Mouse (Mus musculus) lung, postnatal 0 days (tissue): ENCODE measurements at regions not wholly inside any gene's neighbourhood (a gene's known extent, or its start where the extent isn't known, plus 50 kb on each side); places are given as distances from the start of the nearest gene placed in this dataset.
A peak's percentile ranks its signal among the peaks of the same experiment; 100 is the strongest.

Source experiments
- ATAC-seq: fragments of 200-750 bp; cut with Nextera tagmentation; 2 replicates; pipeline ENCODE4 v1.8.0; 2017; ENCODE audit warnings: moderate library complexity
- DNase-seq: peaks from one replicate; pipeline ENCODE4 v3.0.0-alpha.2; 2016; ENCODE audit warnings: low spot score
- H3K27ac ChIP-seq: fragments of 300-500 bp; sonication (generic); 2 replicates; pipeline ENCODE4 v1.5.1; 2014; ENCODE audit warnings: antibody characterized with exemption, mild to moderate bottlenecking, low read length, mixed read lengths
- H3K27me3 ChIP-seq: fragments of 300-500 bp; sonication (generic); replicated peaks from 2 replicates; pipeline ENCODE4 v1.6.1; 2014; ENCODE audit warnings: low read length, mixed read lengths; ENCODE audit not compliant: insufficient read depth
- H3K36me3 ChIP-seq: fragments of 300-500 bp; sonication (generic); 2 replicates; pipeline ENCODE4 v1.6.1; 2014; ENCODE audit warnings: low read length, mixed read lengths; ENCODE audit not compliant: insufficient read depth
- H3K4me1 ChIP-seq: fragments of 300-500 bp; sonication (generic); 2 replicates; pipeline ENCODE4 v1.6.1; 2014; ENCODE audit warnings: antibody characterized with exemption, low read depth, low read length, mixed read lengths; ENCODE audit not compliant: insufficient read depth
- H3K4me2 ChIP-seq: fragments of 300-500 bp; sonication (generic); replicated peaks from 2 replicates; pipeline ENCODE4 v1.6.1; 2014; ENCODE audit warnings: low read depth, mild to moderate bottlenecking, low read length, moderate library complexity, mixed read lengths
- H3K4me3 ChIP-seq: fragments of 300-500 bp; sonication (generic); 2 replicates; pipeline ENCODE4 v1.5.1; 2014; ENCODE audit warnings: low read depth, low read length
- H3K9ac ChIP-seq: fragments of 300-500 bp; sonication (generic); replicated peaks from 2 replicates; pipeline ENCODE4 v1.6.1; 2014; ENCODE audit warnings: low read depth, mild to moderate bottlenecking
- H3K9me3 ChIP-seq: fragments of 300-500 bp; sonication (generic); 2 replicates; pipeline ENCODE4 v1.6.1; 2016; ENCODE audit warnings: low read length, mixed read lengths
- CTCF ChIP-seq: IDR thresholded peaks from 2 replicates; pipeline ENCODE4 v1.5.1; 2016; ENCODE audit warnings: antibody characterized with exemption, mild to moderate bottlenecking
- EP300 ChIP-seq: IDR thresholded peaks from 2 replicates; pipeline ENCODE4 v1.6.1; 2016; ENCODE audit warnings: antibody characterized with exemption, mild to moderate bottlenecking, control low read depth
- WGBS: fragments of 180-500 bp; shearing (Covaris S2); extraction: QIAGEN DNeasy Blood & Tissue Kit; methylation state at CpG from one replicate; pipeline ENCODE4 v1.1.7; 2014; 5-methylcytosine and 5-hydroxymethylcytosine counted together

DNA sequence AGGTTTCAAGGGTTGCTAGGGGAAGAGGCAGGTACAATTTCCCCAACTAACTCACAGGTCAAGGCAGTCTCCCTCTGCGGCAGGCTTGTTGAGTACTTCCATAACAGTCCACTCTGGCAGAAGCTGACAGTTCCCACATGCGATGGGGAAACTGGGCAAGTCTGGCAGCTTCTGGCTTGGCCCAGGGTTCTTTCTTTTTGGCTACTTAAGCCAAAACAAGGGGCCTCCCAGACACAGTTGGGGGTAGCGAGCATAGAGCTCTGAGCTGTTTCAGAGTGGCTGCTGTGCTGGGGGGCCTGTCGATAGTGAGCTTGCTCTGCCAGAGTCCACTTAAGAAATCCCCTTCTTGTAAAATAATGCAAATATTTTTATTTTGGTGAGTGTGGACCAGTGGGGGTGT, 150.8 kb upstream of the Lemd2 start:
- H3K4me1 ChIP-seq, result no peaks in the 10 kb centered on the region
- H3K4me3 ChIP-seq, result no peak overlapping the region
- DNase-seq, result no peak
- TF ChIP-seq EP300 (no peak), CTCF (no peak)
- ATAC-seq, result no peak
- no peak overlapping the region for H3K27ac ChIP-seq
- H3K9me3 ChIP-seq, result no peaks in the 10 kb centered on the region
- WGBS, result 93% methylated on average over 4 of the region's 4 CpGs
- no peak overlapping the region for H3K4me2 ChIP-seq
- H3K36me3 ChIP-seq, result no peaks in the 10 kb centered on the region
- H3K27me3 ChIP-seq, result no peaks in the 10 kb centered on the region
- H3K9ac ChIP-seq, result no peak overlapping the region

GRCm38 (mm10) chr17:27349911-27350310, 145.6 kb upstream of the Lemd2 start:
- no peak for ATAC-seq
- H3K27ac ChIP-seq, result no peak overlapping the region
- WGBS, result 75% methylated on average over 9 of the region's 9 CpGs

DNA sequence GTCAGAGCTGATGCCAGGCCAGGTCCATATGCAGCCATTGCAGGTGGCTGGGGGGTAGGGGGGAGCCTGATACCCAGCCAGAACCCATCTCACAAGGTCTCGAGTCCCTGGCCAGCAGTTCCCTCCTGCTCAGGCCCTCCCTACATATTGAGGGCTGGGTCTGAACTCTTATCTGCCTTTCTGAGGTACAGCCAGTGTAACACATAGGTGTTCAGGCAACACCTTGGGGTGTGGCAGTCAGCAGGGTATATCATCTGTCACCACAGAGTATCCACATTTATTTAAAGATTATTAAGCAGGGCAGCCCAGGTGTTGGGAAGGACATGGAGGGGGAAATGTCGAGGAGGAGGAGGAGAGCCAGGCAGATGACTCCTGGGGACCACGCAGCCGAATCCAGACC, 145.2 kb upstream of the Lemd2 start:
- WGBS, result 83% methylated on average over 4 of the region's 4 CpGs
- H3K27ac ChIP-seq, result no peak overlapping the region
- ATAC-seq, result no peak
- no peak overlapping the region for H3K4me3 ChIP-seq
- no peaks in the 10 kb centered on the region for H3K9me3 ChIP-seq
- no peak overlapping the region for H3K9ac ChIP-seq
- no peak overlapping the region for H3K4me2 ChIP-seq
- H3K27me3 ChIP-seq, result no peaks in the 10 kb centered on the region
- DNase-seq, result no peak
- no peaks in the 10 kb centered on the region for H3K36me3 ChIP-seq
- no peaks in the 10 kb centered on the region for H3K4me1 ChIP-seq
- TF ChIP-seq CTCF (no peak), EP300 (no peak)

More at GRCm38 (mm10) chr17:27349911-27350310, 145.6 kb upstream of the Lemd2 start:
- TF ChIP-seq CTCF (no peak), EP300 (no peak)
- Histone ChIP-seq H3K9ac (no peak overlapping the region), H3K27me3 (no peaks in the 10 kb centered on the region), H3K9me3 (no peaks in the 10 kb centered on the region), H3K4me1 (no peaks in the 10 kb centered on the region), H3K4me3 (no peak overlapping the region), H3K4me2 (no peak overlapping the region), H3K36me3 (no peaks in the 10 kb centered on the region)
- DNase-seq, result no peak

- H3K36me3 ChIP-seq, result no peaks in the 10 kb centered on the region
- peak; percentile 37; the same call in 1 of the 2 replicates for ATAC-seq
- H3K27me3 ChIP-seq, result no peaks in the 10 kb centered on the region
- H3K9ac ChIP-seq, result no peak overlapping the region
- no peaks in the 10 kb centered on the region for H3K9me3 ChIP-seq
- H3K4me3 ChIP-seq, result no peak overlapping the region
- no peak overlapping the region for H3K4me2 ChIP-seq
- H3K27ac ChIP-seq, result no peak overlapping the region
- TF ChIP-seq CTCF (no peak), EP300 (no peak)
- 35% methylated on average over 10 of the region's 14 CpGs for WGBS
- DNase-seq, result peak; percentile 16
- 0 out of 2 replicates have a peak, but pooled peaks cover 2% of the 10 kb centered on the region for H3K4me1 ChIP-seq
Observed at GRCm38 (mm10) chr17:27341952-27342890, 138.0 kb upstream of the Lemd2 start.

- H3K27me3 ChIP-seq, result no peaks in the 10 kb centered on the region
- H3K9ac ChIP-seq, result no peak overlapping the region
- WGBS, result 52% methylated on average over 3 of the region's 3 CpGs
- H3K27ac ChIP-seq, result no peak overlapping the region
- TF ChIP-seq EP300, result no peak
- TF ChIP-seq CTCF, result no peak
- H3K4me1 ChIP-seq, result 0 out of 2 replicates have a peak, but pooled peaks cover 2% of the 10 kb centered on the region
- H3K4me3 ChIP-seq, result no peak overlapping the region
- no peak for ATAC-seq
- no peaks in the 10 kb centered on the region for H3K9me3 ChIP-seq
- no peak for DNase-seq
- H3K36me3 ChIP-seq, result no peaks in the 10 kb centered on the region
- H3K4me2 ChIP-seq, result no peak overlapping the region
Observed at GRCm38 (mm10) chr17:27339823-27340222, 135.6 kb upstream of the Lemd2 start.

- DNase-seq (no peak), ATAC-seq (no peak)
- no peak overlapping the region for H3K4me2 ChIP-seq
- no peak for TF ChIP-seq CTCF
- 66% methylated on average over 2 of the region's 2 CpGs for WGBS
- H3K9ac ChIP-seq, result no peak overlapping the region
- no peaks in the 10 kb centered on the region for H3K36me3 ChIP-seq
- no peak overlapping the region for H3K27ac ChIP-seq
- no peak overlapping the region for H3K4me3 ChIP-seq
- no peaks in the 10 kb centered on the region for H3K9me3 ChIP-seq
- H3K4me1 ChIP-seq, result 0 out of 2 replicates have a peak, but pooled peaks cover 2% of the 10 kb centered on the region
- H3K27me3 ChIP-seq, result no peaks in the 10 kb centered on the region
Observed at GRCm38 (mm10) chr17:27339261-27339660, 135.0 kb upstream of the Lemd2 start.
